Mouse (Mus musculus): ENCODE results near the gene Atp5l. TPM values are rescaled to one million over a fixed set of nuclear protein-coding genes. Genes with fewer than 3 reads are reported as not detected.
A peak's percentile ranks its signal among the peaks of the same experiment; 100 is the strongest.
"Not testable (repeated sequence)": the region's sequence is repeated elsewhere in the genome, so short reads cannot be mapped to it uniquely, and the experiment has no call there.

Atp5l gene
- 1,000 to 10,000 TPM; 1,050 to 1,223 TPM for total RNA-seq (2021)

- DNase-seq: peak; percentile 85
These were observed at the start of gene Atp5l for GRCm38 (mm10) chr9:44920374-44921122. TSS of gene Atp5l (minus strand) at chr9:44920742.

GRCm38 (mm10) chr9:44969450-44969849 is 48.9 kb upstream of the Atp5l start:
- no peak for DNase-seq

GRCm38 (mm10) chr9:44967763-44968162 is 47.2 kb upstream of the Atp5l start:
- DNase-seq: not testable (repeated sequence)

GRCm38 (mm10) chr9:44966815-44967242 is 46.3 kb upstream of the Atp5l start:
- DNase-seq: peak; percentile 82

GRCm38 (mm10) chr9:44965833-44966466 is 45.4 kb upstream of the Atp5l start:
- DNase-seq: no peak

- DNase-seq: peak; percentile 99
These were observed 44.7 kb upstream of the Atp5l start, which contains the start of gene Ube4a for GRCm38 (mm10) chr9:44965126-44965832. TSS of gene Ube4a (minus strand) at chr9:44965600.

- no peak for DNase-seq
These were observed 33.9 kb upstream of the Atp5l start for GRCm38 (mm10) chr9:44954432-44954831.

- DNase-seq: no peak
These were observed 27.3 kb upstream of the Atp5l start for GRCm38 (mm10) chr9:44947836-44948235.

GRCm38 (mm10) chr9:44946185-44946695 is 25.7 kb upstream of the Atp5l start:
- DNase-seq: no peak

- peak; percentile 37 for DNase-seq
These were observed 21.9 kb upstream of the Atp5l start for GRCm38 (mm10) chr9:44942421-44942820.

- DNase-seq: peak; percentile 22
These were observed 21.2 kb upstream of the Atp5l start for GRCm38 (mm10) chr9:44941756-44942155.

- no peak for DNase-seq
These were observed 1.0 kb upstream of the Atp5l start for GRCm38 (mm10) chr9:44921543-44921942.

GRCm38 (mm10) chr9:44921123-44921468 is 554 bp upstream of the Atp5l start:
- DNase-seq: no peak

GRCm38 (mm10) chr9:44919606-44920005 is 936 bp downstream of the Atp5l start:
- no peak for DNase-seq

- peak; percentile 59 for DNase-seq
These were observed 4.3 kb downstream of the Atp5l start for GRCm38 (mm10) chr9:44916196-44916595.

- no peak for DNase-seq
These were observed 5.8 kb downstream of the Atp5l start for GRCm38 (mm10) chr9:44914706-44915105.

- no peak for DNase-seq
These were observed 9.2 kb downstream of the Atp5l start for GRCm38 (mm10) chr9:44911365-44911764.

GRCm38 (mm10) chr9:44905620-44906019 is 14.9 kb downstream of the Atp5l start:
- peak; percentile 67 for DNase-seq

GRCm38 (mm10) chr9:44904964-44905363 is 15.6 kb downstream of the Atp5l start:
- peak; percentile 81 for DNase-seq

GRCm38 (mm10) chr9:44903856-44904255 is 16.7 kb downstream of the Atp5l start:
- no peak for DNase-seq

GRCm38 (mm10) chr9:44900402-44900801 is 20.1 kb downstream of the Atp5l start:
- DNase-seq: no peak

GRCm38 (mm10) chr9:44899716-44900115 is 20.8 kb downstream of the Atp5l start:
- no peak for DNase-seq

- no peak for DNase-seq
These were observed 23.5 kb downstream of the Atp5l start for GRCm38 (mm10) chr9:44897024-44897423.
